Mouse (Mus musculus): ENCODE measurements around the gene Serp2. TPM values are rescaled to one million over a fixed set of nuclear protein-coding genes. Genes with fewer than 3 reads are reported as not detected.

The Serp2 gene
- total RNA-seq, 4 experiments from 2014 or later, result 0.54 to 1.0 TPM; not detected in 2

- DNase-seq (ENCODE audit: low spot score), result peak; percentile 51
Measured at GRCm38 (mm10) chr14:76527030-76527719, 29.5 kb downstream of the Serp2 start.

- DNase-seq (ENCODE audit: low spot score), result peak; percentile 28
Measured at GRCm38 (mm10) chr14:76526467-76526866, 30.2 kb downstream of the Serp2 start.

- no peak for DNase-seq (ENCODE audit: low spot score)
Measured at GRCm38 (mm10) chr14:76523344-76523743, 33.3 kb downstream of the Serp2 start.

- no peak for DNase-seq (ENCODE audit: low spot score)
Measured at GRCm38 (mm10) chr14:76521308-76521707, 35.4 kb downstream of the Serp2 start.

GRCm38 (mm10) chr14:76520606-76521005 lies 36.1 kb downstream of the Serp2 start:
- no peak for DNase-seq (ENCODE audit: low spot score)

- no peak for DNase-seq (ENCODE audit: low spot score)
Measured at GRCm38 (mm10) chr14:76518217-76518616, 38.5 kb downstream of the Serp2 start.

- DNase-seq (ENCODE audit: low spot score), result no peak
Measured at GRCm38 (mm10) chr14:76515620-76516019, 41.1 kb downstream of the Serp2 start.

GRCm38 (mm10) chr14:76514050-76514585 lies 42.6 kb downstream of the Serp2 start:
- no peak for DNase-seq (ENCODE audit: low spot score)

- DNase-seq (ENCODE audit: low spot score), result no peak
Measured at GRCm38 (mm10) chr14:76513395-76514049, 43.2 kb downstream of the Serp2 start.

- no peak for DNase-seq (ENCODE audit: low spot score)
Measured at GRCm38 (mm10) chr14:76511971-76512370, 44.7 kb downstream of the Serp2 start.

GRCm38 (mm10) chr14:76508701-76509100 lies 48.0 kb downstream of the Serp2 start:
- no peak for DNase-seq (ENCODE audit: low spot score)

GRCm38 (mm10) chr14:76507804-76508500 lies 48.7 kb downstream of the Serp2 start:
- no peak for DNase-seq (ENCODE audit: low spot score)

- DNase-seq (ENCODE audit: low spot score), result no peak
Measured at GRCm38 (mm10) chr14:76507357-76507756, 49.3 kb downstream of the Serp2 start.

GRCm38 (mm10) chr14:76506425-76507205 lies 50.1 kb downstream of the Serp2 start:
- DNase-seq (ENCODE audit: low spot score), result peak; percentile 30

- peak; percentile 86 for DNase-seq (ENCODE audit: low spot score)
Measured at GRCm38 (mm10) chr14:76505439-76506220, 51.1 kb downstream of the Serp2 start.

GRCm38 (mm10) chr14:76505101-76505438 lies 51.6 kb downstream of the Serp2 start:
- DNase-seq (ENCODE audit: low spot score), result no peak

- DNase-seq (ENCODE audit: low spot score), result peak; percentile 92
Measured at GRCm38 (mm10) chr14:76504121-76504737, 52.5 kb downstream of the Serp2 start.

GRCm38 (mm10) chr14:76503231-76503851 lies 53.3 kb downstream of the Serp2 start:
- DNase-seq (ENCODE audit: low spot score), result peak; percentile 70

- no peak for DNase-seq (ENCODE audit: low spot score)
Measured at GRCm38 (mm10) chr14:76500036-76500435, 56.7 kb downstream of the Serp2 start.

- no peak for DNase-seq (ENCODE audit: low spot score)
Measured at GRCm38 (mm10) chr14:76499492-76499891, 57.2 kb downstream of the Serp2 start.
